Mouse (Mus musculus): Measurements from ENCODE around the gene Msmo1.

Msmo1 gene

DNA sequence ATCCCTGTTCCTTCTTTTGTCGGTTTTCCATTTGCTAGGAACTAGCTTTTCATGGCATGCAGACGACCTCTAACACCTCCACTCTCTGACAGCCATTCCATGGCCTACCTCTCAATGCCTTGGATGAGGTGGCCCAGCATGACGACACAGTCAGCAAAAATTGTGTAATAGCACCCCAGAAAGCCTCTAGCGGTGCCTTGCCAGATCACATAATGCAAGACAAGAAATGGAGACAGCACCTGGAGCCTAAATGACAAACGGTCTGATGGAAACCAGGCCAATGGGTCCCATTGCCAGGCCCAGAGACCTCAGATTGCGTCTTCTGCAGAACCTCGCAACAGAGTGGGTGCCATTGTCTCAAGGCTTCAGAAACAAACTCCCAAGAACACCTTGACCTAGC is 21.1 kb downstream of the Msmo1 start:
- no peak for DNase-seq (ENCODE audit: low read depth, low spot score)

DNA sequence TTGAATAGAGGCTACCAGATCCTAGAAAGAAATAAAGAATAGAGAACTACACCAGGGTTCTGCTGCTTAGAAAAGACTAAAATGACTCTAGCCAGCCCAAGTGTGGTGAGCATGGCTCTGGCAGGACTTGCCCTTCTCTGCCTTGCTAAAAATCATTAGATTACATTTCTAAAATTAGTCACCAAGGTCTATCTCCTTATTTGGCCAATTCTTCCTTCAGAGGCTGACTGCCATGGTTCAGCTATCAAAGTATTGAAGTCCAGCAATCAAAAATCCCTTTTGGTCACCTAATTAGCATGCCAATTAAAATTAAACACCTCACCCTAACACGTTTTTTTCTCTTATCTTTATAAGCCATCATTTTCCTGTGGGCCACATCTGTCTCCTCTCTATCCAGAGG is 22.0 kb downstream of the Msmo1 start:
- DNase-seq (ENCODE audit: low read depth, low spot score): no peak

- no peak for DNase-seq (ENCODE audit: low read depth, low spot score)
These were observed 26.1 kb downstream of the Msmo1 start for GRCm38 (mm10) chr8:64707481-64707880.

- DNase-seq (ENCODE audit: low read depth, low spot score): no peak
These were observed 30.4 kb downstream of the Msmo1 start for GRCm38 (mm10) chr8:64703191-64703590.

GRCm38 (mm10) chr8:64692651-64693201 is 40.9 kb downstream of the Msmo1 start, which contains the start of gene Cpe:
TSS of gene Cpe (minus strand) at chr8:64693054.
- DNase-seq (ENCODE audit: low read depth, low spot score): peak; percentile 94

GRCm38 (mm10) chr8:64691591-64692401 is 41.8 kb downstream of the Msmo1 start:
- no peak for DNase-seq (ENCODE audit: low read depth, low spot score)

GRCm38 (mm10) chr8:64690845-64691244 is 42.7 kb downstream of the Msmo1 start:
- DNase-seq (ENCODE audit: low read depth, low spot score): no peak

GRCm38 (mm10) chr8:64690306-64690705 is 43.3 kb downstream of the Msmo1 start:
- no peak for DNase-seq (ENCODE audit: low read depth, low spot score)

DNA sequence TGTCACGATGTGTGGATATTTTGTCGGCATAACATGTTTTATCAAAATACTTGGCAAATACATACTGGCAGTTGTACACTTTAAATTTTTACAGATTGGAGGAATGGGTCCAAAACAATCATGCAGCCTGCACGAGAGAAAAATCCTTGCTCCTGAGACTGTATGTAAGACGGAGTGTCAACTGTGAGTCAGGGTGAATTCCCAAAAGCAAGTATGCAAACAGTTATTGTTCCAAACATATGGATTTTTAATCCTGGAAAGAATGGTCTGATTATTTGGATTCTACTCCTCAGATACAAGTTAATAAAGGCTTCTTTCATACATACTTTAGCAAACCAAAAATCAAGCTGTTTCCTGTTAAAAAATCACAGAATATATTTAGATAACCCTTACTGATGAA is 44.9 kb downstream of the Msmo1 start:
- DNase-seq (ENCODE audit: low read depth, low spot score): no peak

DNA sequence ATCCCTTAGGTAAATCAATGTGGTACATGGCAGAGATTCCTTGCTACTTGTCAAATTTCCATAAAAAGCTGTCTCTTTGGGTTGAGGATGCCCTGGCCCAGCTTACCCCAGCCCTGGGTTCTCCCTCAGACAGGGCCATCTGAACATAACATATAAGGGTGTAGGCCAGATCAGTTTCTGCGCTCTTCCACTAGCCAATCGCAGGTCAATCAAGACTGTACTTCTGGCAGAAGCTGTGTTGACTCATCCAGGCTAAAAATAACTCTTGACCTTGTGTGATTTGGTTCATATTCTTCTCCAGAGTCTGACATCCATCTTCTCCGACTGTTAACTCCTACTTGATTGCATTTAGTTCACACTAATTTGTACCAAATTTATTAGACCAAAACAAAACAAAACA is 45.4 kb downstream of the Msmo1 start:
- no peak for DNase-seq (ENCODE audit: low read depth, low spot score)

DNA sequence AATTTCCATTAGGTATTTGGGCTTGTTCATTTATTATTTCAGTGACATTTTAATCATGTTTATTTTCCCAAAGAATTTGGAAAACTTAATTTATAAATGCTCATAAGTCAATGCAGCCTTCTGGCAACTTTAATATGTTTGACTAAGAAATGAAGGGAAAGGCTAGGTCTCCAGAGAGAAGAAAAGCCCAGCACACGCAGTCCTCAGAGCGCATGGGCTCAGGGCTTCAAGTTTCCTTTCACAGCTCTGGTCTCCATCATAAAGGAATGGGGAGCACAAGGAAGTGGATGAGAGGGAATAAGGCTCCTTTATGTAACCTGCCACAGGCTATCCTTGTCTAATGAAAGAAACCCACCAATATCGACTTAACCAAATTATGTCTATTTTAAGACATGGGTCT is 51.1 kb downstream of the Msmo1 start:
- DNase-seq (ENCODE audit: low read depth, low spot score): no peak

- peak; percentile 25 for DNase-seq (ENCODE audit: low read depth, low spot score)
These were observed 57.2 kb downstream of the Msmo1 start for GRCm38 (mm10) chr8:64676381-64676780.

DNA sequence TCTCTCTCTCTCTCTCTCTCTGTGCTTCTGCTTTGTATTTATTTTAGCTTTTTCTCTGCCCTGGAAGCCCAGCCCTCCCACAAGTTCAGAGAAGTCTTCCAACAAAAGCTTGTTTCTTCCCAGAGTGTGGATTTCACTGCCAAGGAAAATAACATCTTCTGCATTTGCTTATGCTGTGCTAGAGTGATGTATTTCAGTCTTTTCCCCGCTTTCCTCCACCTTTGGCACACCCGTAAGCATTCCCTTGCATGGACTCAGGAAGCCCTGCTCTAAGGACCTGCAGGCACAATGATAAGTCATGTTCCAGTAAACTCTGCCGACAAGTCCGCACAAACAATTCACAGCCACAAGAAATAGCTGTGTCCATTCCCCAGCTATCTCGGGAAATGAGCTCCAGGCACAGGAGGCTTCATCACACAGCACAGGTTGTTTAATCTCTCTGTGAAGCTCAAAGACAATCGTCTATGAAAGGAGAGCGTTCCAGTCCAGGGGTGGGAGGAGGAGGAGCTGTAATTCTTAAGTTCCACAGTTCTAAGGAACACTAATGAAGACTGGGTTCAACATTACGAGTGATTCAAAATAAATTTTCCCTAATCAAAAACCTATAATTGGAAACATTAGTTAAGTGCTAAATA is 58.5 kb downstream of the Msmo1 start:
- no peak for DNase-seq (ENCODE audit: low read depth, low spot score)

- no peak for DNase-seq (ENCODE audit: low read depth, low spot score)
These were observed 60.7 kb downstream of the Msmo1 start for GRCm38 (mm10) chr8:64672920-64673319.

GRCm38 (mm10) chr8:64671937-64672336 is 61.7 kb downstream of the Msmo1 start:
- DNase-seq (ENCODE audit: low read depth, low spot score): no peak
